Mouse (Mus musculus): ENCODE measurements around the gene Cys1. TPM values are rescaled to one million over a fixed set of nuclear protein-coding genes. Genes with fewer than 3 reads are reported as not detected.
A peak's percentile ranks its signal among the peaks of the same experiment; 100 is the strongest.

Cys1 gene
- polyA plus RNA-seq, 1 experiment = 0.26 TPM

DNA sequence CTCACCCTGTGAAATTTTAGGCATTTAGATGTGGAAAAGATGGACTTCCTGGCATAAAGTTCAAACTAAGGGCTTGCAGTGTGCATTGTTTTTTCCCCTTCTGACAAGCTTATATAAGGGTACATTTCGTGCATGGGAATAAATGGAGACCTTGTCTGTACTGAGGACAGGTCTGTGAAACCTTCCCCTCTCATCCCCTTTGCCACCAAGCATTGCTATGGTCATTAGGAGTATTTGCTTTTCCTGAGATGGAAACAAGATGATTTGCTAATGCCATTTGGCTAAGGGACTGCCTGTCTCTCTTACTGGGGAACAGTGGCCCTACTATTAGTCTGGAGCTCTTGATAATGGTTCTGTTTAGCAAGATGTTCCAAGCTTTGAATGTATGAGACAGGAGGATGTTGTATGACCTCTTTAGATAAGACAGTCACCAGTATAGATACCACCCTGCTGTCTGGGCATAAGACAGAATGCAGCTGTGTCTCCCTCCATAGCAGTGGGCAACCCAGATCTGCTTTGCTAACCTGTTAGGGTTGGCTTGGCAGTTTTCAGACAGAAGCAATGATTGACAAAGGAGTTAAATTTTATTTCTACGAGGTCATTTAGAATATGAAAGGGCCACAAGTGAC lies 33.8 kb upstream of the Cys1 start:
- Histone ChIP-seq H3K36me3 (ENCODE audit: control insufficient read depth, insufficient read depth) (peaks cover 11% of the 10 kb centered on the region), H3K79me2 (ENCODE audit: control insufficient read depth, insufficient read depth) (peaks cover 8% of the 10 kb centered on the region), H3K4me2 (ENCODE audit: low read depth) (no peak overlapping the region), H3K4me3 (no peak overlapping the region), H3K27me3 (ENCODE audit: control insufficient read depth, insufficient read depth, insufficient read length) (no peaks in the 10 kb centered on the region), H3ac (ENCODE audit: control insufficient read depth, insufficient read length) (no peak overlapping the region)
- TF ChIP-seq MAX (IDR thresholded peaks at IDR 0.05; ENCODE audit: low read depth) (no peak), TCF3 (IDR thresholded peaks at IDR 0.05; ENCODE audit: insufficient read length, low read depth) (no peak), POLR2A (IDR thresholded peaks at IDR 0.05; ENCODE audit: insufficient read length, low read depth) (no peak), SRF (IDR thresholded peaks at IDR 0.05; ENCODE audit: control insufficient read depth, insufficient read length, low read depth) (no peak), E2F4 (IDR thresholded peaks at IDR 0.05; ENCODE audit: insufficient read depth) (no peak), USF1 (IDR thresholded peaks at IDR 0.05; ENCODE audit: low read depth) (no peak), MYOD1 (IDR thresholded peaks at IDR 0.05; ENCODE audit: control insufficient read depth in 1 of 3, insufficient read length in 2 of 3, low read depth in 2 of 3) (no peak), MYOG (IDR thresholded peaks at IDR 0.05; ENCODE audit: control insufficient read depth in 1 of 3, insufficient read depth in 1 of 3, insufficient read length in 2 of 3, low read depth in 2 of 3) (no peak), CEBPB (IDR thresholded peaks at IDR 0.05; ENCODE audit: insufficient read depth, poor library complexity, severe bottlenecking) (no peak), TCF12 (IDR thresholded peaks at IDR 0.05; ENCODE audit: insufficient read depth, poor library complexity, severe bottlenecking) (no peak), REST (IDR thresholded peaks at IDR 0.05; ENCODE audit: insufficient read depth, insufficient read length) (no peak), POLR2AphosphoS2 (IDR thresholded peaks at IDR 0.05; ENCODE audit: insufficient read length, low read depth) (no peak)

DNA sequence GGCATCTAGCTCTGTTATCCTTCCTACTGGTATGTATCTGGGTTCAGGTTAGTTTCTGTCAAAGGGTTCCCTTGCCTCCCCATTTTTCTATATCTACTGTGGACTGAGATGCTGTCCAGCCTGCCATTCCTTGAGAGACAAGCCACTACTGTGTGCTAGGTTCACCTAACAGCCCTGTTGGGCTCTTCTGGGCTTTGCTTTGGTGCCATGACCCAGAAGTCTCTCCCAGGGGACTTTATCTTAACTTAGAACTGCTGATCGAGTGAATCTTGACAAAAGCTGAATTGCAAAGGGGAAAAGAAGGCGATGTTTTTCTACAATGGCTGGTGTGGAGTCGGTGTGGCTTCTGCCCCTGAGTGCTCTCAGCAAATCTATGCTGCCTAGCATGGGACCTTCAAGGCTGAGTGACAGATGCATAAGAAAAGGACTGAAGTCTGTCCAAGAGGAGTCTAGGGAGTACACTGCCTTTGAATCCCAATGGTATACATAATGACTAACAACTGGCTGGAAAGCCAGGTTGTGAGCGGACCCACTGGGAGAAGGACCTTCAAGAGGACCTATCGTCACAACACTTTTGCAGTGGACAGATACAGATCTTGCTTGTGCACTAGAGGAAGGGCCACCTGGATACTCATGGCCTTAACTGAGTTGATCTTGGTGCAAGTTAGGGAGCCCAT lies 33.1 kb upstream of the Cys1 start:
- Histone ChIP-seq H3K4me3 (no peak overlapping the region), H3K4me2 (ENCODE audit: low read depth) (no peak overlapping the region), H3K79me2 (ENCODE audit: control insufficient read depth, insufficient read depth) (peaks cover 9% of the 10 kb centered on the region), H3K36me3 (ENCODE audit: control insufficient read depth, insufficient read depth) (peaks cover 11% of the 10 kb centered on the region), H3K27me3 (ENCODE audit: control insufficient read depth, insufficient read depth, insufficient read length) (no peaks in the 10 kb centered on the region), H3ac (ENCODE audit: control insufficient read depth, insufficient read length) (no peak overlapping the region)
- TF ChIP-seq POLR2AphosphoS2 (IDR thresholded peaks at IDR 0.05; ENCODE audit: insufficient read length, low read depth) (peak; percentile 11), REST (IDR thresholded peaks at IDR 0.05; ENCODE audit: insufficient read depth, insufficient read length) (no peak), TCF3 (IDR thresholded peaks at IDR 0.05; ENCODE audit: insufficient read length, low read depth) (no peak)

DNA sequence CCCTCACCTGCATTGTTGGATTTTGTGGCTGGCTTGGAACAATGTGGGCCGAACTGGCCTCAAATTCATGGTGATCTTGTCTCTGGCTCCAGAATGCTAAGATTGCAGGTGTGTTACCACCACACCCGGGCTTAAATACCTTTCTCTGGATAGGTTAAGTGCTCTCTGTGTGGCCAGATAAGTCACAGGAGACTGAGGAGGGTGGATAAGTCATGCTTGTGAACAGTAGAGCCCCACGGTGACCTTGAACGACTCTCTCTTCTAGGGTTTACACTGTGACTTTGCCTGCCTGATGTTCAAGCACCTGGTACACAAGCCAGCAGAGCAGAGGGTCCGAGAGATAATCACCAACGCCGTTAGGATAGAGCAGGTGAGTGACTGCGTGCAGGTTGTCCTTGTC lies 30.8 kb upstream of the Cys1 start:
- TF ChIP-seq TCF12 (IDR thresholded peaks at IDR 0.05; ENCODE audit: insufficient read depth, poor library complexity, severe bottlenecking) (no peak), MAX (IDR thresholded peaks at IDR 0.05; ENCODE audit: low read depth) (no peak), MYOG (IDR thresholded peaks at IDR 0.05; ENCODE audit: control insufficient read depth in 1 of 3, insufficient read depth in 1 of 3, insufficient read length in 2 of 3, low read depth in 2 of 3) (no peak), TCF3 (IDR thresholded peaks at IDR 0.05; ENCODE audit: insufficient read length, low read depth) (no peak), USF1 (IDR thresholded peaks at IDR 0.05; ENCODE audit: low read depth) (no peak), POLR2A (IDR thresholded peaks at IDR 0.05; ENCODE audit: insufficient read length, low read depth) (no peak), POLR2AphosphoS2 (IDR thresholded peaks at IDR 0.05; ENCODE audit: insufficient read length, low read depth) (no peak), SRF (IDR thresholded peaks at IDR 0.05; ENCODE audit: control insufficient read depth, insufficient read length, low read depth) (no peak), MYOD1 (IDR thresholded peaks at IDR 0.05; ENCODE audit: control insufficient read depth in 1 of 3, insufficient read length in 2 of 3, low read depth in 2 of 3) (no peak)
- Histone ChIP-seq H3K36me3 (ENCODE audit: control insufficient read depth, insufficient read depth) (peaks cover 11% of the 10 kb centered on the region), H3K4me3 (no peak overlapping the region), H3ac (ENCODE audit: control insufficient read depth, insufficient read length) (no peak overlapping the region), H3K27me3 (ENCODE audit: control insufficient read depth, insufficient read depth, insufficient read length) (no peaks in the 10 kb centered on the region), H3K4me2 (ENCODE audit: low read depth) (no peak overlapping the region), H3K79me2 (ENCODE audit: control insufficient read depth, insufficient read depth) (peaks cover 21% of the 10 kb centered on the region)

DNA sequence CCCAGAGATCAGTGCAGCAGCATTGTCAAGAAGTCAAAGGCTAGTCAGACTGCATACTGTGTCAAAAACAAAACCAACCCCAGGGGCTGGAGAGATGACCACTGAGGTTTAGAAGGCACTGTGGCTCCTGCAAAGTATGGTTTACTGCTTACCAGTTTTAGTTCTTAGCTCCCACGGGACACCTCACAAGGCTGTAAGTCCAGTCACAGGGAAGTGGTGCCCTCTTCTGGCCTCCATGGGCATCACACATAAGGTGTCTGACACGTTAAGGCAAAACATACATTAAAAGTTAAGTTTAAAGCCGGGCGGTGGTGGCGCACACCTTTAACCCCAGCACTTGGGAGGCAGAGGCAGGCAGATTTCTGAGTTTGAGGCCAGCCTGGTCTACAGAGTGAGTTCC lies 29.1 kb upstream of the Cys1 start:
- Histone ChIP-seq H3ac (ENCODE audit: control insufficient read depth, insufficient read length) (no peak overlapping the region), H3K27me3 (ENCODE audit: control insufficient read depth, insufficient read depth, insufficient read length) (no peaks in the 10 kb centered on the region), H3K4me2 (ENCODE audit: low read depth) (peak overlapping the region; percentile 99), H3K36me3 (ENCODE audit: control insufficient read depth, insufficient read depth) (peaks cover 11% of the 10 kb centered on the region), H3K4me3 (peak overlapping the region; percentile 47), H3K79me2 (ENCODE audit: control insufficient read depth, insufficient read depth) (peaks cover 21% of the 10 kb centered on the region)
- TF ChIP-seq SRF (IDR thresholded peaks at IDR 0.05; ENCODE audit: control insufficient read depth, insufficient read length, low read depth) (no peak), MYOD1 (IDR thresholded peaks at IDR 0.05; ENCODE audit: control insufficient read depth in 1 of 3, insufficient read length in 2 of 3, low read depth in 2 of 3) (no peak), MYOG (IDR thresholded peaks at IDR 0.05; ENCODE audit: control insufficient read depth in 1 of 3, insufficient read depth in 1 of 3, insufficient read length in 2 of 3, low read depth in 2 of 3) (no peak)

DNA sequence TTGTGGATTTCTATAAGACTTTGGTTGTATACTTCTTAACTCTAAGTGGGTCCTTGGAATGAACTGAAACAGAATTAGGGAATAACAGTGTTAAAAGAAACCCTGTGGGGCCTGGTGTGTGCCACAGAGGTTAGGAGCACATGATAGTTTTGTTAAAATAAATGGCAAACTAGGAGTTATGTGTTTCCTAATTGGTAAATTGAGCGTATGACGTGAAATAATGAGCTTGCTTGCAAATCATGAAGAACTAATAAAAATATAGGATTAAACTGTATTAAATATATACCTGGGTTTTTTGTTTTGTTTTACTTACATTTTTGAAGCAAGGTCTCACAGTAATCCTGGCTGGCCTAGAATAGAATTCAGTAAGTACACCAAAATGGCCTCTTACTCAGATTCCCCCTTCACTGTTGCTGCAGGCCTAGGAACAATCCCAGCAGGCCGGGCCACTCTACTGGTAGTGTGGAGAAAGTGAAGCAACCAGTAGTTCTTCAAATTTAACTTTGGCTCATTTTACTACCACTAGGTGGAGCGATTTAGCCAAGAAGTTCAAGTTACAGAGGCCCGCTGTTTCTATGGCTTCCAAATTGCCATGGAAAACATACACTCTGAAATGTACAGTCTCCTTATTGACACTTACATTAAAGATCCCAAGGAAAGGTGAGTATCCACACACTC lies 28.4 kb upstream of the Cys1 start:
- H3K79me2 ChIP-seq (ENCODE audit: control insufficient read depth, insufficient read depth) = peaks cover 21% of the 10 kb centered on the region
- peak; percentile 51; the same call in 1 of the 2 replicates for TF ChIP-seq CEBPB (IDR thresholded peaks at IDR 0.05; ENCODE audit: insufficient read depth, poor library complexity, severe bottlenecking)
- TF ChIP-seq MAX (IDR thresholded peaks at IDR 0.05; ENCODE audit: low read depth) = no peak
- peak; percentile 23 for TF ChIP-seq POLR2A (IDR thresholded peaks at IDR 0.05; ENCODE audit: insufficient read length, low read depth)
- no peaks in the 10 kb centered on the region for H3K27me3 ChIP-seq (ENCODE audit: control insufficient read depth, insufficient read depth, insufficient read length)

More for the DNA sequence above, 28.4 kb upstream of the Cys1 start:
- peak overlapping the region; percentile 47 for H3K4me3 ChIP-seq
- H3K4me2 ChIP-seq (ENCODE audit: low read depth) = peak overlapping the region; percentile 99
- peaks cover 11% of the 10 kb centered on the region for H3K36me3 ChIP-seq (ENCODE audit: control insufficient read depth, insufficient read depth)
- H3ac ChIP-seq (ENCODE audit: control insufficient read depth, insufficient read length) = no peak overlapping the region
